Mouse (Mus musculus) C2C12 (cell line): ENCODE results near the gene Dlg4.

Experiments used
- CEBPB ChIP-seq: IDR thresholded peaks from one replicate; pipeline ENCODE4 v1.6.1; 2011; ENCODE audit warnings: low read depth, mild to moderate bottlenecking, control low read depth, moderate library complexity
- CTCF ChIP-seq: IDR thresholded peaks from one replicate; pipeline ENCODE4 v1.5.1; 2011; ENCODE audit not compliant: control insufficient read depth, insufficient read depth, insufficient read length
- MYOG ChIP-seq: IDR thresholded peaks from one replicate; pipeline ENCODE4 v1.6.1; 2011; ENCODE audit not compliant: control insufficient read depth, insufficient read length; ENCODE audit errors: extremely low read depth

DNA sequence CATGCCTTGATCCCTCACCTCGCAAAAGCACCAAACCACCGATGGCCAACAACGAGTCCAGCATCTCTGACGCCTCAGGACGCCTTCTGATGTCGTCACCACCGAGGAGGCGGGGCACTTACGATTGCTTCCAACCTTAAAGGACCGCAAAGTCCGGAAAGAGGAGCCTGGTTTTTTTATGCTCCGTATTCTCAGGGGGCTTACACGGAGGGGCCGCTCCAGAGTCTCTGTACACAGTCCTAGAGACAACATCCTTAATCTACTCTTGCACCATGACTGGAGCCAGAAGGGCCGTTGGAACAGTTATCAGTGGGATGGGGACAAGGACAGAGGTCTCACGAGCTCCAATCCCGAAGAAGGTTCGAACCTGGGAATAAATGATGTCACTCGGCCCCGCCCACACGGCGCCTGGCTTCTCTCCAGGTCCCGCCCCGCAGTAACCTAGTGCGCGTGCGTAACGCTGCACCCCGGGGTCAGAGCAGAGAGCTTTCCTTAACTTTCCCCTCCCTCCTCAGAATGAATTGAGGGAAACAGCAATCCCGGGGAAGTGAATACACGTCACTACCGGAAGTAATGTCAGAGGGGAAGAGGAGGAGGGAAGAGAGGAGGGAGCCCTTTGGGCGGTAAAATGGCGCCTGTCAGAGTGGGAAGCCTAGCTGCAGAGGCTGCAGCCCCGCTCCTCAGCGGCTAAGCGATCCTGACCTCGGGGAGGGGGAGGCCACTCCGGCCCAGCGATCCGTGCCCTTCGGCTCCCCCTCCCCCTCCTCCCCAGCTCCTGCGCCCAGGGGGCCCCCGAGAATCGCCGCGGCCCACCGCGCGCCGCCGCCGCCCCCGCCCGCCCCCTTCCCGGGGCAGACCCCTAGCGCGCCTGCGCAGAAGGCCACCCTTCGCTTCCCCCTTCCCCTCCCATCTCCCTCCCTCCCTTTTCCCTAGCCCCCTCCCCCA lies 36.3 kb upstream of the Dlg4 start:
- TF ChIP-seq CTCF = no peak
- TF ChIP-seq MYOG = no peak
- TF ChIP-seq CEBPB = peak; percentile 30
